Mouse (Mus musculus): ENCODE measurements around the gene Ssmem1.

Gene Ssmem1

GRCm38 (mm10) chr6:30509265-30510239 lies at the start of gene Ssmem1, which contains the start of gene Tmem209:
Gene Ssmem1 (plus strand): TSS chr6:30509849.
Gene Tmem209 (minus strand): TSS chr6:30509783.
- in situ Hi-C loops (cut with MseI, MboI), result no loop called here

GRCm38 (mm10) chr6:30460750-30461446 lies 48.8 kb upstream of the Ssmem1 start:
- in situ Hi-C loops (cut with MseI, MboI), result no loop called here

- in situ Hi-C loops (cut with MseI, MboI), result no loop called here
Measured at GRCm38 (mm10) chr6:30461755-30462344, 47.8 kb upstream of the Ssmem1 start.

GRCm38 (mm10) chr6:30462822-30463221 lies 46.8 kb upstream of the Ssmem1 start:
- in situ Hi-C loops (cut with MseI, MboI), result no loop called here

- in situ Hi-C loops (cut with MseI, MboI), result no loop called here
Measured at GRCm38 (mm10) chr6:30465586-30465985, 44.1 kb upstream of the Ssmem1 start.

- in situ Hi-C loops (cut with MseI, MboI), result no loop called here
Measured at GRCm38 (mm10) chr6:30468058-30468457, 41.6 kb upstream of the Ssmem1 start.

GRCm38 (mm10) chr6:30468684-30469083 lies 41.0 kb upstream of the Ssmem1 start:
- in situ Hi-C loops (cut with MseI, MboI), result no loop called here

GRCm38 (mm10) chr6:30469370-30469769 lies 40.3 kb upstream of the Ssmem1 start:
- in situ Hi-C loops (cut with MseI, MboI), result no loop called here

- in situ Hi-C loops (cut with MseI, MboI), result no loop called here
Measured at GRCm38 (mm10) chr6:30471706-30472105, 37.9 kb upstream of the Ssmem1 start.

GRCm38 (mm10) chr6:30476025-30476765 lies 33.5 kb upstream of the Ssmem1 start:
- in situ Hi-C loops (cut with MseI, MboI), result no loop called here

GRCm38 (mm10) chr6:30477210-30477714 lies 32.4 kb upstream of the Ssmem1 start:
- in situ Hi-C loops (cut with MseI, MboI), result no loop called here

- in situ Hi-C loops (cut with MseI, MboI), result no loop called here
Measured at GRCm38 (mm10) chr6:30477784-30478183, 31.9 kb upstream of the Ssmem1 start.

- in situ Hi-C loops (cut with MseI, MboI), result no loop called here
Measured at GRCm38 (mm10) chr6:30479418-30479817, 30.2 kb upstream of the Ssmem1 start.

GRCm38 (mm10) chr6:30482908-30483307 lies 26.7 kb upstream of the Ssmem1 start:
- in situ Hi-C loops (cut with MseI, MboI), result no loop called here

- in situ Hi-C loops (cut with MseI, MboI), result no loop called here
Measured at GRCm38 (mm10) chr6:30486504-30486903, 23.1 kb upstream of the Ssmem1 start.

- in situ Hi-C loops (cut with MseI, MboI), result no loop called here
Measured at GRCm38 (mm10) chr6:30499049-30499448, 10.6 kb upstream of the Ssmem1 start.

GRCm38 (mm10) chr6:30508824-30509223 lies 825 bp upstream of the Ssmem1 start:
- in situ Hi-C loops (cut with MseI, MboI), result no loop called here

- in situ Hi-C loops (cut with MseI, MboI), result no loop called here
Measured at GRCm38 (mm10) chr6:30510291-30510690, 642 bp downstream of the Ssmem1 start.

GRCm38 (mm10) chr6:30514242-30514641 lies 4.6 kb downstream of the Ssmem1 start:
- in situ Hi-C loops (cut with MseI, MboI), result no loop called here

- in situ Hi-C loops (cut with MseI, MboI), result no loop called here
Measured at GRCm38 (mm10) chr6:30520400-30520799, 10.8 kb downstream of the Ssmem1 start.

Measured in mouse trophoblast stem cell (cell line).